Mouse (Mus musculus) CH12.LX (cell line): ENCODE results near the gene Zfp605.

Source experiments
- CTCF ChIP-seq, 2 experiments: IDR thresholded peaks in 1 of 2; conservative IDR thresholded peaks in 1 of 2; 2 replicates each; pipeline ENCODE4 v1.5.1; 2011 to 2012; ENCODE audit warnings: low read depth in 2 of 2, low read length in 2 of 2, improper control_type of control experiment in 1 of 2, inconsistent platforms in 1 of 2, mild to moderate bottlenecking in 1 of 2, moderate library complexity in 1 of 2
- EP300 ChIP-seq: IDR thresholded peaks from 2 replicates; pipeline ENCODE4 v1.6.1; 2011; ENCODE audit warnings: low read length, improper control_type of control experiment
- NRF1 ChIP-seq: IDR thresholded peaks from 2 replicates; pipeline ENCODE4 v1.6.1; 2014; ENCODE audit warnings: low read depth, mild to moderate bottlenecking, inconsistent platforms, low read length, improper control_type of control experiment, moderate library complexity

DNA sequence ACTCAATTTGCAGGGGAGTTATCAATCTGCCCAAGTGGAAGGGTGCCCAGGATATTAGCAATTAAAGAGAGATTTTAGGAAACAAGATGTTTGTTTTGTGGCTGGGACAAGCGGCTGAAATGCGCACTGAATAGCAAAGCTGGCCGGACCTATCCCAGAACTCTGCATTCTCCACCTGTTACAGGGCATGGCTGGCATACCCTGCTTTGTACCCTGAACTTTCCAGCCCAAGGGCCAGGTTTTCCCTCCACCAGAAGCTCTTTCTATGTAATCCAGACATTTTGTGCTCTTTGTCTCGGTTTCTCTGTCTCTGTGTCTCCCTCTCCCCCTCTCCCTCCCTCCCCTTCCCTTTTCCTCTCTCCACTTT lies 15.1 kb upstream of the Zfp605 start:
- TF ChIP-seq NRF1 (no peak), EP300 (no peak), CTCF (conservative IDR thresholded peaks at IDR 0.05 in 1 of 2, IDR thresholded peaks at IDR 0.05 in 1 of 2; ENCODE audit: low read depth in 2 of 2, low read length in 2 of 2) (no peak)
